Mouse (Mus musculus) frontal cortex, adult 2 months (tissue): ENCODE measurements around the gene Treml2. TPM values are rescaled to one million over a fixed set of nuclear protein-coding genes. Genes with fewer than 3 reads are reported as not detected.
A peak's percentile ranks its signal among the peaks of the same experiment; 100 is the strongest.
"Not testable (repeated sequence)": the region's sequence is repeated elsewhere in the genome, so short reads cannot be mapped to it uniquely, and the experiment has no call there.

ENCODE experiments used
- DNase-seq, 2 experiments: peaks; one replicate each; pipeline ENCODE4 v3.0.0; 2022; ENCODE audit warnings: low spot score in 1 of 2; ENCODE audit errors: extremely low spot score in 1 of 2
- polyA plus RNA-seq: library from polyadenylated mRNA; depleted of rRNA; stranded (reverse); fragments of >200 nt; gene quantifications from 2 replicates; pipeline ENCODE4 v1.2.3, GENCODE M21; 2012

Gene Treml2
- polyA plus RNA-seq, 1 experiment: 0.32 TPM

- peak in 1 of 2 experiments; percentile 26 for DNase-seq
Measured at GRCm38 (mm10) chr17:48287276-48287675, 12.0 kb upstream of the Treml2 start.

- no peak for DNase-seq
Measured at GRCm38 (mm10) chr17:48293500-48294194, 5.7 kb upstream of the Treml2 start.

- no peak for DNase-seq
Measured at GRCm38 (mm10) chr17:48299756-48300155, 458 bp downstream of the Treml2 start.

GRCm38 (mm10) chr17:48300199-48300598, 901 bp downstream of the Treml2 start:
- no peak for DNase-seq

- no peak for DNase-seq
Measured at GRCm38 (mm10) chr17:48300861-48301260, 1.6 kb downstream of the Treml2 start.

GRCm38 (mm10) chr17:48301792-48302191, 2.5 kb downstream of the Treml2 start:
- no peak for DNase-seq

- DNase-seq: no peak
Measured at GRCm38 (mm10) chr17:48312124-48312523, 12.8 kb downstream of the Treml2 start.

- not testable (repeated sequence) for DNase-seq
Measured at GRCm38 (mm10) chr17:48315905-48316579, 16.7 kb downstream of the Treml2 start, which contains the start of gene B430306N03Rik. Gene B430306N03Rik, plus strand, starts transcription at chr17:48316141.

- no peak for DNase-seq
Measured at GRCm38 (mm10) chr17:48318686-48319085, 19.4 kb downstream of the Treml2 start.

GRCm38 (mm10) chr17:48321279-48321678, 22.0 kb downstream of the Treml2 start:
- no peak for DNase-seq

- no peak for DNase-seq
Measured at GRCm38 (mm10) chr17:48323236-48323635, 23.9 kb downstream of the Treml2 start.

- DNase-seq: no peak
Measured at GRCm38 (mm10) chr17:48324258-48324657, 25.0 kb downstream of the Treml2 start.

- no peak for DNase-seq
Measured at GRCm38 (mm10) chr17:48325093-48325492, 25.8 kb downstream of the Treml2 start.

- no peak for DNase-seq
Measured at GRCm38 (mm10) chr17:48325638-48326037, 26.3 kb downstream of the Treml2 start.

- peak; percentile 84 to 91 for DNase-seq
Measured at GRCm38 (mm10) chr17:48326656-48327055, 27.4 kb downstream of the Treml2 start.

- no peak for DNase-seq
Measured at GRCm38 (mm10) chr17:48332524-48332923, 33.2 kb downstream of the Treml2 start.

- peak in 1 of 2 experiments; percentile 17 for DNase-seq
Measured at GRCm38 (mm10) chr17:48334186-48334585, 34.9 kb downstream of the Treml2 start.

- DNase-seq: peak in 1 of 2 experiments; percentile 91
Measured at GRCm38 (mm10) chr17:48336857-48337256, 37.6 kb downstream of the Treml2 start.

- DNase-seq: no peak
Measured at GRCm38 (mm10) chr17:48340267-48340666, 41.0 kb downstream of the Treml2 start.

- peak in 1 of 2 experiments; percentile 26 for DNase-seq
Measured at GRCm38 (mm10) chr17:48341947-48342346, 42.6 kb downstream of the Treml2 start.

- DNase-seq: no peak
Measured at GRCm38 (mm10) chr17:48343065-48343464, 43.8 kb downstream of the Treml2 start.

- no peak for DNase-seq
Measured at GRCm38 (mm10) chr17:48345824-48346223, 46.5 kb downstream of the Treml2 start.
